Mouse (Mus musculus) right cerebral cortex, postnatal 25 days (tissue): ENCODE measurements around the gene Adamts8.

Experiments used
- DNase-seq: peaks from one replicate; pipeline ENCODE4 v3.0.0; 2022

Gene Adamts8

DNA sequence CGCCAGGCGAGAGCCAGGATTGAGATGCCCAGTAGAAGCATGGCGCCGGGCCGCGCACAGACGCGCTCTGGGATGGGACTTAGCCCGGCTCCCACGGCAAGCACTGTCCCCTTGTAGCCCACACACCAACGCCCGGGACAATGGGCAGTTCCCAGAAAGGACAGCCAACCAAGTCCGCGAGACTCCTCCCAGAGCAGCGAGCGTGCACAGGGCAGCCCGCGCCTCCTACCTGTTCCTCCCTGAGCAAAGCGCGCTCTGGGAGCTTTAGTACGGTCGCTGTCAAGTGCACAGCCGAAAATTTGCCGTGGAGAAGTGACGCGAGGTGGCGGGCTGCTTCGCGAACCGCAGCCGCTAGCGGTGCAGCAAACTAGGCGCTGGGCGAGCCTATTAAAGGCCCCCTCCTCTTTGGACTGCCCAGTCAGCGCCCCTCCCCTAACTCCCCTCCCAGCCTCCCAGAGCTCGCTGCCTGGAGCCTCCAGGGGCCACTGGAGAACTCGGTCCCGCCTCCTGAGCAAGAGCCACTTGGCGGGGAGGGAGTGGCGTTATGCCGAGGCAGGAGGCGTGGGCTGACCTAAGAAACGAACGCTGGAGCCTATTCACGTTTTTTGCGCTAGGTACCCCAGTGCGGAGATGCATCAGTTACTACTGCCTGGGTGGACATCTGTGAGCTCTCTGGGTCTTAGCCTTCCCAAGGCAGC, 20.0 kb upstream of the Adamts8 start, which contains the start of gene Adamts15:
Gene Adamts15 (minus strand): TSS at position 256 of the 698 bp plus-strand sequence.
- DNase-seq = peak; percentile 41

DNA sequence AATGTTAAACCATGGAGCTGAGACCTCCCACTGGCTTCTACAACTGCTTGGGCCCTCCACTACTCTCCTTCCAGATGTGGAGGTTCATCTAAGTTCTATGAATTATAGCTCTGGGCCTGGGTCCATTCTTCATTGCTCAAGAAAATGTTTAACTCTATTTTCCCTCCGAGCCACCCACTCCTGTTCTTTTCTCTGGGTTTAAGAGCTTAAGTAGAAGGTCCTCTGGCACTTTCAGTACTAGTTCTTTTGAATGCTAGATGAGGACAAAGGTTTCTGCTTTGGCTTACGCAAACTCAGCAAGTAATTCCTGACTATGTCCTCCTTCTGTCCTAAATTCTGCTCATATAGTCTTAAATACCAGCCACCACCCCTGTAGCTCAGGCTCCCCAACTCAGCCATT, 13.6 kb upstream of the Adamts8 start:
- no peak for DNase-seq

DNA sequence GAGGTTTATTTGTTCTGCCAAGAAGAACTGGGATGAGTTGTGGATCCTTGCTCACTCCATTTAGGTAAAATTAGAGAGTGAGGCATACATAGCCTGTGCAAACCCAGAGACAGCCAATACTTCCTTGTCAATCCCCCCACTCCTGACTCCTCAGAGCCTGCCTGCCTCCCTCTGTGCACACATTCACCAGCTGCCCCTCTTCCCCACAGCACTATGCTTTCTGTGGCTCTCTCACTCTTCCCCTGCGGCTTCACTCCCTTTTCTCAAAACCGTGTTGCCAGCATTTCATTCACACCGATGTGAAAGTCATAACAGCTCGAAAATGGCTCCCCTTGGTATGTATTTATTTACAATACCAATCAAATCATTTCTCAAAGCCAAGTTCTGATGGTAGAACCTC, 10.0 kb upstream of the Adamts8 start:
- no peak for DNase-seq

DNA sequence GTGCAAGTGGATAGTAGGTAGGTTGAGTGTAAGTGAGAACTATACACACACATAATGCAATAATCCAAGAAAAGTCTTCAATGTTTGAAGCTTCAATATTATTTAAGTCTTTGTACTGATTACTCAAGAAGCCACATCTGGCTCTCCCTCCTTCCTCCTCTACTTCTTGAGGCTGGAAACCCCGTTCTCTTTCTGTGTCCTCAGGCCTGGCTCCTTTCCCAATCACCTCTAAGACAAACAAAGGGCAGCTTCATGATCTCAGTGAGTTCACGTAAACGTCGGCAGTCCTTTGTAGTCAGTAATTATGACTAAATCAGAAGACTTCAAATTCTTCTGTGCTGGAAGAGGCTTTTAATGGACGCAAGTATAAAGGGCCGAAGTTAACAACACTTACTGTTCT, 7.5 kb upstream of the Adamts8 start:
- no peak for DNase-seq

DNA sequence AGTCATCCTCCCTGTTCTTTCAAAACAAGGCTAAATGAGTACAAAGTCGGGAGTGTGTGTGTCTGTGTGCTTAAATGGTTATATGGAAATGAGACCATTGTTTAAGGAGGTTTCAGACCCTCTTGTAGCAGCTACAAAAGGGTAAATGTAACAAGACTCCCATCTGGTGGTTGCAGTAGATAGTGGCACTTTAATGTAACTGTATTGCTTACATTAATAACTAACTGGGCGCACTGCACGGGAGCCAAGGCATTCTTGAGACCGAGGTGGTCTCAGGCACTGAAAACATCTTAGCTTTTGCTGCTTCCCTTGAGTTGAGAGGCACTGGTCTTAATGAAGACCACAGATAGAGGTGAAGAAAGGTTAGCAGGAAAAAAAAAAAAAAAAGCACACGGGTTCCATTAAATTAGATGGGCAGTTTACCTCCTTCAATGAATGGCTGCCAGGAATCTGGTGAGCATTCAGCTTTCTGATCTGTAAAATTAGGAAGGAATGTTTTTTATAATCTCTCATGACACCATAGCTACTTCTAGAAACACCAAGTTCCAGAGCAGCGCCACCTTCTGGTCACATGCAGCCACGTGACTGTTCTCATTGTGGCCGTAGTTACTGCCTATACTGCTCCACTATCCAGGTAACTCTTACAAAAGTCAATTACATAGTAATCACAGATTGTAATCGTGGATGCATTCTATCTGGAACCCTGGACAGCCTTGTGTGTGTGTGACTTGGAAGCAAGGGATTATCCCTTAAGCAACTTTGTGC, 5.5 kb upstream of the Adamts8 start:
- DNase-seq = no peak

DNA sequence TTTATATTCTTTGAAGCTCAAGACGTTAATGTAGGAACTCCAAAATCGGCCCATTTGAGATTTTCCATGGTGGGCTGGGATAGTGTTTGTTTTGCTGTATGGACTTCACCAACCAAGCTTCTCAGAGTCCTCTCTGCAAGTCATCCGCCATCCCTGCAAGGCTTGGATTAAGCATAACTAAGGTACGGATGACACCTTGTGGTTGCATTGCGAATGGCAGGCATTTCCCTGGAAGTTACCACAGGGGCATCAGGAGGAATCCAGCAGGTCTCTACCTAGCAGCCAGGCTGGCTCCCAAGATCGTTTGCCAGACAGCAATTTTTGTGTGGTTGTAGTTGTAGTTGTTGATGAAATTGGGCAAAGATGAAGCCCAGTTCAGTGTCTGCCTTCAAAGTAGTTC, 2.0 kb upstream of the Adamts8 start:
- DNase-seq = peak; percentile 86

DNA sequence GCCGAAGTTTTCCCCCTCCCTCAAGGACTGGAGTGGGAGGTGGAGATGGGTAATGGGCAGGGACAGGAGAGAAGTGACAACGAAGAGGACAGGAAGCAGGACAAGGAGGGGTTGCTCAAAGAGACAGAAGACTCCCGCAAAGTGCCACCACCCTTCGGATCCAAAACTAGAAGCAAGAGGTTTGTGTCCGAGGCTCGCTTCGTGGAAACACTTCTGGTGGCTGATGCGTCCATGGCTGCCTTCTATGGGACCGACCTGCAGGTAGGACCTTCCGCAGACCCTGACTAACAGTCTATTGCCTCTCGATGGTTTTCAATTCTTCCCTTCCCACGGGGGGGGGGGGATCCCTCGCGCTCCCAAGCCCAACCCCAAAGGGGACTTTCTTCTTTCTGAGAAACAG, 979 bp downstream of the Adamts8 start:
- DNase-seq = no peak

DNA sequence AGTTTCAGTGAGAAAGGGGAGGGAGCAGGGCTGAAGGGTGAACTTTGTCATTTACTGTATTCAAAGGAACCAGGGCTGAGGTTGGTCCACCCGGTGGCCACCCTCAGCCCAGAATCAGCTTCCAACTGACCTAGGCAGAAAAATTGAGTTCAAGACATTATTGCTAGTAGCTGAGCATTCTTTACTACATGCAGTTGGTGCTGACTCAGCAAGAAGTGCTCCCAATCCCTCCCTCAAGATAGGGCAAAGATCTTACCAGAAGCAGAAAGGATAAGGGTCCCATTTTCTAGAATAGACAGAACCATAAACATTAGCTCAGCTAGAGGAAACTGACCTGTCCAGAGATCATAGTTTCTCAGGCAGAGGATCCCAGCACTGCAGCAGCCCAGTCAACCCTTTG, 1.9 kb downstream of the Adamts8 start:
- DNase-seq = no peak

DNA sequence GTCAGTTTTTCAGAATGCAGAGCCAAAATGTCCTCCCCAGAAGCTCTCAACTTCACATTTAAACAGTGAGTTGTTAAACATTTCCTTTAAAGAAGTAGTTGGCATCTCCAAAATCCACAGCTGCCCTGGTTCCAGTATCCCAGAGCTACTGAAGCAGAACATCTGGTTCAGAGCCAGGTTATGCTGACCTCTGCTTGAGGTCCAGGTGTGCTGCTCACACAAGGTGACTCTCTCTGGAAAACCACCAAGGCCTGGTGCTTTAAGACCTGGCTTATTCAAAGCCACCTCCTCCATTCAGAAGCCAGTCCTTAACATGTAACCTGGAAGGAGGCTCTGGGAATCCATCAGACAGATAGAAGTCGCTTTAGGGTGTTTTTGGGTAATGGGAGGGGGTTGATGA, 2.9 kb downstream of the Adamts8 start:
- no peak for DNase-seq

DNA sequence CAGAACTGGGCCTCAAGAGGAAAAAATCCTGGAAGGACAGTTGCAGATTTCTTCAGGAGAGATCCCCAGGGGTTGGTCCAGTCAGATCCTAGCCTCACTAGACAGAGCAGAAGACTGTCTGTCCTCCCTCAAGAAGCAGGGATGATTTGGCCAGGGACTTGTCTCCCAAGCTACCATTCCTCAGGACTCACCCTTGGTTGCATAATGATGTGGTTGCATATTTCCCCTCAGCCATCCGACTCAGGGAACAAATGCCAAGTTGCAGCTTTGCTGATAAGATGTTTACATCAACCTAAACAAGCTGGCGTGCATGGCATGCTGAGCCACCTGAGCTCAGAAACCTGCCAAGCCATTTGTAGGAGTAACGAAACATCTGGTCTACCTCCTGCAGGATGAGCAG, 7.1 kb downstream of the Adamts8 start:
- no peak for DNase-seq

DNA sequence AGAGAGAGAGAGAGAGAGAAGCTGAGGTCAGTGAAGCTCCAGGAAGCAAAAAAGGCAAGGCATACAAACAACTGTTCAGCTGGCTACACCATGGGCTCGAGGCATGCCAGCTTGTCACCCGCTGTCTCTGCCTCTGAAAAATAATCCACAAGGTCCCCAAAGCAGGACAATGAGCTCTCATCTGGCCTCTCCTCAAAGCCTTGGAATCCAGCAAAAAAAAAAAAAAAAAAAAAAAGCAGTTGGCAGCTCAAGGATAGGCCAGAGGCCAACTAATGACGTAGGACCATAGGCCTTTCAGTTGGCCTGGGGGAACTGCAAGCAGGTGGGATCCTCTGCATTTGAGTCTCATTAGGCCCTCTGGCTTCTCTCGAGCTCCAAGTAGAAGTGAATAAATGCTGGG, 7.6 kb downstream of the Adamts8 start:
- DNase-seq = no peak

DNA sequence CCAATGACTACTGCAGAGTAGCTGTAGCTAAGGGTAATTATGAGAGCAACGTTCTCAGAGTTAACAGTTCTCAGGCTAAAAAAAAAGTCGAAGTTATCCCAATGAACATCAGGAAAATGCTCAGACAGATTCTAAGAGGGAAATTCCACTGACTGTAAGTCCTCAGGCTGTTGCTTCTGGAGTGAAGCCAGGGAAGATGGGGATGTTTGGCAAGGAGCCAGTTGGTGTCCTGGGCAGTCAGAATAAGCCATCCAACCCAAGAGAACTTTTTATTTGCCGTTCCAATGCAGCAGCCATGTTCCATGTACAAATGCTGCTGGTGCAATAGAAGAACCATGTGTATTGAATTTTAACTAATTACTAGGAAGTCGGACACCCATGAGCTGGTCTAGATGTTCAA, 8.2 kb downstream of the Adamts8 start:
- DNase-seq = no peak

DNA sequence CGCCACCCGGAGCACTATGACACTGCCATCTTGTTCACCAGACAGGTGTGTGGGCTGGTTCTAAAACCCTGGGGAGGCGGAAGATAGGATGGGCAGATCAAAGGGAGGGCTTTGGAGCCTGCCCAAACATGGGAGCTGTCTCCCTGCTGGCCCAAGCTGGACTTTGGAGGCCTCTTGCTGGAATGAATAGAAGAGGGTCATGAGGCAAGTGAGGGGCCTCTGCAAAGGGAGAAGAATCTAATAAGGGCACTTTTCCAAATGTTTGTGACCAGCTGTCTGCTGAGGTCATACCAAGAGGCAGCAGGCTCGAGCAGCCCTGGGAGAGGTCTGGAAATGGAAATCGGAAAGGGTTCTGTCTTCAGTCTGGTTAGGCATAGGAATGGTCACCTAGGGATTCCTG, 9.1 kb downstream of the Adamts8 start:
- no peak for DNase-seq

DNA sequence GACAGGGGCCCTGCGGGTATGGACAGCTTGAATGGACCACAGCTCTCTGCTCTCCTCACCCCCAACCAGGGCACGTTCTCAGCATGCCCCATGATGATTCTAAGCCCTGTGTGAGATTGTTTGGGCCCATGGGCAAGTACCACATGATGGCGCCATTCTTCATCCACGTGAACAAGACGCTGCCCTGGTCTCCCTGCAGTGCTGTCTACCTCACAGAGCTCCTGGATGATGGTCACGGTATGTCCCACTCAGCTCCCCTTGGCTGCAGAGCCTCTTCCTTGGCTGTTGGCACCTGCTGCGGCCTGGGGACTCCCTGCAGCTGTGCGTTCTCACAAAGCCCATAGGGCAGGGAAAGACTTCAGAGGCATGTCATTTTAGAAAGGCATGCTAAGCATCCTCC, 10.9 kb downstream of the Adamts8 start:
- DNase-seq = no peak

DNA sequence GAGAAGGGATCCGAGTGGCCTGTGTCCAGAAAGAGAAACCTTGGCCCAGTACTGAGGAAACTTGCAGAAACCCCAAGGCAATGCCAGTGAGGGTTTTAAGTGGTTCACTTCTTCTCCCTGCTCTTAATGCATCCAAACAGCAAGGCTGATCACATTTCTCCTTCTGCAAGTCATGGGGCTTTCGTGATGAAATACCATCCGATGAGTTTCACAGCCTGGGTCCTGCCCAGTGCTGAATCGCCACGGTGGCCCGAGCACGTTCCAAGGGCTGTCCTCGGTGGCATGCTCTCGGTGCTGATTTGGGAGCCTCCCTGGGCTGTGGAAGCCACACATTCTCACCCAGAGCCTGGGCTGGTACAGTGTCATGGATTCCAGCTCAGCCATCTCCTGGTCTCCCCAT, 12.9 kb downstream of the Adamts8 start:
- DNase-seq = no peak

DNA sequence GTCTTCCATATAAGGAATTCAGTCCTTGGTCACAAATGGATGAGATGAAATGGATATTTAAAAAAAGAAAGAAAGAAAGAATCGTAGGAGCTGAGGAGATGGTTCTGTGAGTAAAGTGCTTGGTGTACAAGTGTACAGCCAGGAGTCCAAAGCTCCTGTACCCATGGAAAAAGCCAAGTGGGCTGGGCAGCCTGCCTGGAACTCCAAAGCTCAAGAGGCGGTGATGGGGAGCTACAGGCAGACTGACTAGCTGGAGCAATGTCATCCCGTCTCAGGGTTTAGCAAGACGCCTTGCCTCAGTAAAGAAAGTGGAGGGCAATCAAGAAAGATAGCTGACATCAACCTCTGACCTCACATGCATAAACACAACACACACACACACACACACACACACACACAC, 21.4 kb downstream of the Adamts8 start:
- DNase-seq = no peak

DNA sequence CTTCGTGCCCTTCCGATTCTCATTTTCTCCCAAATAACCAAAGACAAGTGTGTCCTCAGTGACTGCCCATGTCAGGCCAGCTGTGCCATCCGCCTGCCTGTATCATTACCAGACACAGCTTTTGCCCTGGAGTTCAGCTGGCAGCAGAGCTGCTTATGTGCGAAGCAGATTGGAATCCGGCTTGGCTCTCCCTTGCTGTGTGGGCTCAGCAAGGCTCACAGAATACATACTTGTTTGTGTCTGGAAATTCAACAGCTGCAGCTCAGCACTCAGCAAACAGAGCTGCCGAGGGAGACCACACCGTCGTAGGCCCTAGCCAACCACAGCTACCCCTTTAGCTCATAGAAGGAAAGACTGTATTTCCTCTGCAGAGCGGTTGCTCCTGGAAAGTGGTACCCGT, 22.3 kb downstream of the Adamts8 start:
- DNase-seq = peak; percentile 16

DNA sequence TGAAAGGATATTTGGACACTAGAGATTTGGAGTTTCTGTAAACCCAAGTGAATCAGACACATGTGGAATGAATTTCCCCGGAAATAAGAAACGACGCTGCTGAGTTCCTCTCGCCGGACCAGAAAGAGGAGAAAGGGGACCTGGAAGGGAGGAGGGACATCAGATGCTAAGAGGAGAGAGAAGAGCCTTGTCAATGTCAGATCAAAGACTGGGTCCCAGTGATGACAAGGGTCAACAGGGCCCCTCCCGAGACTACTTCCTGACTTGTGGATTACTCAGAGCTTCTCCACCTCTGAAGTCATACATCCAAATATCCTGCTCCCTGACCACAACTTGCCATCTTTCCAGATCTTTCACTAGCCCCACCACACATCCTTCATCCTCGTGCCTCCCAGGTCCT, 24.5 kb downstream of the Adamts8 start:
- no peak for DNase-seq

DNA sequence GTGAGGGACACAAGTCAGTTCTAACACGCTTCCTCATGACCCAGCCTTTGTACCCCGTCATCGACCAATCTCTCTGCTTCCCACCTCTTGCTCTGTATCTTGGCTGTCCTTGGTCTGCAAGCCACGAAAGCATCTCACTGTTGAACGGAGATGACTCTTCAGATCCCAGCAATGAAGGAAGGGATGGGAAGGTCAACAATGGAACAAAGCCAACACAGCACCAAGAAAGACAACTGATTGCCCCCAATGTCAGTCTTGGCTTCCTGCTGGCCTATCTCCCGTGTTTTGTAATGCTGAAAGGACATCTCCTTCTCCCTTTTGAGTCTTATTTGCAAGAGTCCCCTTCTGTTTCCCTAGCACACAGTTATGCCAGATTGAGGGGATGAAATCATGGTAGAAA, 25.8 kb downstream of the Adamts8 start:
- DNase-seq = no peak

DNA sequence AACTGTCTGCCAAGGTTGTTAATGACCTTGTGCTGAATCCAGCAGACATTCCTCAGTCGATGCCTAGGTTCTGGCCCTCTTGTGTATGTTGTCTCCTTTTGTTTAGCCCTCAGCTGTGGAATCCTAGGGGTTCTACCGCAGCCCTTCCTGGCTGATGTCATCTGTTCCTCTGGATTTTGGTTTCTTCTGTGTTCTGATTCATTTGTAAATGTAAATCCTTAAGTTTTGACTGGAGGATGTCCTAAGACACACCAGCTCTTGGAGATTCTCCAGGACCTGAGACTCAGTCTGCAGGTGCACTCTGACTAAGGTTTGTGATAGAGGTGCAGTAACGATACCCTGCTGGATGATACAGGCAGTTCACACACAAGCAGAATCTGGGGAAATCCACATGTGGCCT, 27.6 kb downstream of the Adamts8 start:
- DNase-seq = no peak

DNA sequence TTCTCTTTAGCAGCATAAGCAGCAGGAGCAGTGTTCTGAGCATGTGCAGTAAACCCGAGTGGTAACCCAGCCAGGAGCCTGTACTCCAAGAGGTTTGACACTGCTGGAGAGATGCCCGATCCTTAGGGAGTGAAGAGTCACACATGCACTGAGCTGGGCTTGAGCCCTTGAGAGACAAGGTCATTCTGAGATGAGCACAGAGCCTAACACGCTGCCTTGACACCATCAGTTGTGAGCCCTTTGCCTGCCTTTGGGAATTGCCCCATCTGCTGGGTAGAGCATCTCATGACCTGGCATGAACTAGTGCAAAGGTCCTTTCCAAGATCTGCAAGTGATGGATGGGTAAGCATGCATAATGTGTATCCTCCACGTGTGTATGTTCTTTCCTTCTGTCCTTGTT, 29.6 kb downstream of the Adamts8 start:
- DNase-seq = no peak

DNA sequence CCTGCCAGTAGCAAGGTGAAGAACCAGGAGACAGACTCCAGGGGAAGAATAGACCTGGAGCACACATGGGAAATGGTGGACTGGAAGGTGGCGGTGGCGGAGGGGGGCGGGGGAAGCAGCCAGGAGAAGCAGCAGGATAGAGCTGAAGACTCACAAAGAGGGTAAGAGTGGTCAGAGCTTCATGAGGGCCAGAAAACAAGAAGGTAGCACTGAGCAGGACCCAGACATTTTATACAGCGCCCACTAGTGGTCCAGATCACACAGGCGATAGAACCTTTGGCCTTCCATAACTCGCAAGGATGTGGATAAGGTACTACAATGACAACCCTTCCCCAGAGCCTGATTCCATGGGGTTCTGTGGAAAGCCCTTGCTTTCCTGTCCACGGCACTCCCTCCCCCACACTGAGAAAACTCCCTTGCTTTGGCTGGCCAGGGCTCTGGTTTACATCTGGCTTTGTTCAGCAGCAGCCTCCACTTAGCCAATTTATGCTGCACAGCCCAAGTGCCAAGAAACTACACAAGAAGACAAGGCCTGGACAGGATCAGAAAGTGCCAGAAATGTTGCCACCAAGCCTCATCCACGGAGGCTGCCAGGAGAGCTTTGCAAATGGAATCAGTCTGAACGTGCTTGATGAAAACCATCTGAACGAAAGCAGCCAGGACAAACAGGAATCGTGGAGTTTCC, 34.1 kb downstream of the Adamts8 start:
- DNase-seq = no peak

DNA sequence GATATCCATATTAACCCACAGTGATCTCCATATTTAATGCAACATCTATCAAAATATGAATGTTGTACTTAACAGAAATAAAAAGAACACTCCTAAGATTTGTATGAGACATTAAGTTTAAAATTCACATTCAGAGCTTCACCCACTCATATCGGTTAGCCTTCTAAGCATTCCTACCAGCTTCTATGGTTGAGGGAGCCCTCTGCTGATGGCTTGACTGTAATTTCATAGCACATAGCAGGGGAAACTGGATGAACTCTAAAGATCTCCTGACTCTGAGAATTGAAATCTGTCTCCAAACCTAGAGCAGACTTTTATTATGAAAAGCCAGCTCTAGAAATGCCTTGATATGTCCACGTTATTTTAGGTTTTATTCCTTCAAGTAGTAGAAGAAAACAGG, 38.1 kb downstream of the Adamts8 start:
- no peak for DNase-seq

DNA sequence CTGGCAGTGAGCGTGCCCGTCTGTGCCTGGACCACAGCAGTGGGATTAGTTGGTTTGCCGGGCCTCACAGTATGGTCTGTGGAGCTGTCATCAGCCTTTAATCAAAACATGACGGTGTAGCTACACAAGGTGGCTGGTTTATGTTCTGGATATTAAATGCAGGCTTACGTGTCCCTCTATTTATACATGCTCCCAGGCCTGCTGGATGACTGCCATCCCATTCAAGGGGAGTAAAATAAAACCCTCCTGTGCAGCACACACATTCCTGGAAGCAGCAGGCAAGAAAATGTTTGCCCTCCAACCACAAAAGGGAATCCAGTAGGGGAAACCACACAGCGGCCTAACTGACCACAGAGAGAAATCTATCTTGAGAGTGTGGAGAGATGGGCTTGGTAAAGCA, 43.4 kb downstream of the Adamts8 start:
- no peak for DNase-seq
